In the genomic region with DNA sequence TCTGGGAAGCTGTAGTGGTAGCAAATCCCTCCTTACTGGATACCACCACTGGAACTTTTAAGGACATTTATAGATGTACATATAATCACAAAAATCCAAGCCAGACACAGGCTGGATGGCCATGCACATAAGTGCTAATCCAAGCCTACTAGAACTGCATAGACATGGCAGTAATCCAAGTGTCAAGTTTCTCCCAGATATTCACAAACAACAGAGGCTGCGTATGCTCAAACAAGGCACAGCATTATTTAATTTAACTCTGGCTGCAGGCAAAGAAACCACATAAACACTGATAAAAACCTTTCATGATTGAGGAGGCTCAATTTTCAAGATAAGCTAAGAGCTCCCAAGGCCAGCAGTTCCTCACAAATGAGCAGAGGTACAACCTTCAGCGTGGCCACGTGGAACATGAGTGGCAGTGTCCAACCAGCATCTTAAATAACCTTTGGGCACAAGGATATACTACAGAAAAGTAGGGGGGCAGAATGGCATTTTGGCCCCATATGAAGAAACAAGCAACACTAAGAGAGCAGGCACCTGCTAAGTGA, we compare ENCODE assay signal across 1 mouse cellular context.
TF ChIP-seq lines count a peak whose summit lies in the region.

No protein-coding gene starts in this region.

TF ChIP-seq in MEL, 35 proteins besides CTCF, POLR2A, EP300 and RAD21 (continued from another document):
- TF ChIP-seq SMC3 (IDR thresholded peaks at IDR 0.05; ENCODE audit: low read depth, low read length) (no peak), NRF1 (IDR thresholded peaks at IDR 0.05; ENCODE audit: insufficient read depth, low read depth, low read length, poor library complexity, severe bottlenecking) (no peak)
TF ChIP-seq in MEL: peak in this region for 8.
